Mouse (Mus musculus) lung, embryonic 16.5 days (tissue): ENCODE measurements around the gene Gm43064. TPM values are rescaled to one million over a fixed set of nuclear protein-coding genes. Genes with fewer than 3 reads are reported as not detected.

Experiments
- ATAC-seq: fragments of 200-750 bp; cut with Nextera tagmentation; 2 replicates; pipeline ENCODE4 v1.8.0; 2017; ENCODE audit warnings: low read depth, mild to moderate bottlenecking, moderate library complexity
- H3K27ac ChIP-seq: fragments of 300-500 bp; sonication (generic); 2 replicates; pipeline ENCODE4 v1.5.1; 2014; ENCODE audit warnings: mild to moderate bottlenecking, control low read depth, low read length
- H3K27me3 ChIP-seq: fragments of 300-500 bp; sonication (generic); 2 replicates; pipeline ENCODE4 v1.6.1; 2014; ENCODE audit warnings: low read depth, low read length, mixed read lengths; ENCODE audit not compliant: control insufficient read depth, insufficient read depth
- H3K36me3 ChIP-seq: fragments of 300-500 bp; sonication (generic); 2 replicates; pipeline ENCODE4 v1.6.1; 2014; ENCODE audit warnings: low read length; ENCODE audit not compliant: control insufficient read depth, insufficient read depth
- H3K4me1 ChIP-seq: fragments of 300-500 bp; sonication (generic); replicated peaks from 2 replicates; pipeline ENCODE4 v1.6.1; 2014; ENCODE audit warnings: low read length, mixed read lengths; ENCODE audit not compliant: control insufficient read depth, insufficient read depth
- H3K4me2 ChIP-seq: fragments of 300-500 bp; sonication (generic); 2 replicates; pipeline ENCODE4 v1.6.1; 2014; ENCODE audit warnings: low read depth, low read length, control low read depth
- H3K4me3 ChIP-seq: fragments of 300-500 bp; sonication (generic); 2 replicates; pipeline ENCODE4 v1.5.1; 2014; ENCODE audit warnings: mild to moderate bottlenecking, low read length, control low read depth
- H3K9ac ChIP-seq: fragments of 300-500 bp; sonication (generic); 2 replicates; pipeline ENCODE4 v1.6.1; 2014; ENCODE audit warnings: low read length, control low read depth
- H3K9me3 ChIP-seq: fragments of 300-500 bp; sonication (generic); 2 replicates; pipeline ENCODE4 v1.6.1; 2016; ENCODE audit warnings: low read length; ENCODE audit not compliant: control insufficient read depth
- WGBS: fragments of 180-500 bp; shearing (Covaris S2); extraction: QIAGEN DNeasy Blood & Tissue Kit; methylation state at CpG from one replicate; pipeline ENCODE4 v1.1.7; 2014; 5-methylcytosine and 5-hydroxymethylcytosine counted together
- polyA plus RNA-seq: library from polyadenylated mRNA; unstranded; fragments of >200 nt; fragmentation: Nextera tagmentation; extraction: Ambion mirVana; gene quantifications from 2 replicates; pipeline ENCODE4 v1.2.1, GENCODE M21; 2015

The Gm43064 gene
- polyA plus RNA-seq, 1 experiment from 2014 or later = 0.15 TPM

DNA sequence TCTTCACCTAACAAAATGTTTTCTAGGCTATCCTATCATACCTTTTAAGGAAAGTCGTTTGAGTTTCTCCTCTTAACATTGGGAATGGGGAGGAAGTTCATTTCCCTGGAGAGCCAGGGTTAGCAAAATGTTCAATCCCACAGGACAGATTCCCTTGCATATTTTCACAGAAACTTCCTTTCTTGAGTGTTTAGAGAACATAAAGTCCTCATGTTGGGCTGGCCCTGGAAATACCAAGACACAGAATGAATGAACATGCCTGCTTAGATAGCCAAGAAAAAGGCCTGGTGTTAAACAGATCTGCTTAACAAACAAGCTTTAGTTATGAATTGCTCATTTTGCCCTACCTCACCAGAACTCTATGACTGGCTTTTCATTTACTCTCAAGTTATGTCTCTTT, 16.8 kb upstream of the Gm43064 start:
- no peaks in the 10 kb centered on the region for H3K9me3 ChIP-seq
- H3K4me2 ChIP-seq = no peak overlapping the region
- no peak overlapping the region for H3K9ac ChIP-seq
- no peaks in the 10 kb centered on the region for H3K36me3 ChIP-seq
- no peak overlapping the region for H3K4me3 ChIP-seq
- H3K4me1 ChIP-seq = peaks cover 17% of the 10 kb centered on the region
- no peak overlapping the region for H3K27ac ChIP-seq
- no peaks in the 10 kb centered on the region; the same call in 1 of the 2 replicates for H3K27me3 ChIP-seq
- WGBS = 77% methylated on average over 1 of the region's 1 CpGs
- no peak for ATAC-seq

DNA sequence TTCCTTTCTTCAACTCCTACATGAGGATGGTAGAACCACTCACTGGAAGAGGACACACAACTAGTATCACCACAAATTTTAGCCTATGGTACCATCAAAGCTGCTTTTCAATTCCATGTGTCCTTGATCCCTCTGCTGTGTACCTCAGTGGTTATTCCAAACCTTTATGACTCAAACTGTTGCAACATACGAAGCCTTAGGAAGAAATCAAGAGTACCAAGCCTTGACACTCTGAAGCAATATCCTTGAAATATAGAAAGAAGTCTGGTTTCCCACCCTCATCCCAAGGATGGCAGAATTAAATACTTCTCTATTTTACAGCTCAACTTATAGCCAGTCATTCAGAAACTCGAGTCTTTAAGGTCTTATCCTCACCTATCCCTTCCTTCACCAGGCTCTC, 13.0 kb upstream of the Gm43064 start:
- ATAC-seq = no peak
- Histone ChIP-seq H3K27ac (no peak overlapping the region), H3K36me3 (no peaks in the 10 kb centered on the region), H3K4me3 (no peak overlapping the region), H3K4me2 (no peak overlapping the region), H3K9ac (no peak overlapping the region), H3K4me1 (peaks cover 1% of the 10 kb centered on the region), H3K27me3 (no peaks in the 10 kb centered on the region; the same call in 1 of the 2 replicates), H3K9me3 (no peaks in the 10 kb centered on the region)
- 53% methylated on average over 2 of the region's 2 CpGs for WGBS

DNA sequence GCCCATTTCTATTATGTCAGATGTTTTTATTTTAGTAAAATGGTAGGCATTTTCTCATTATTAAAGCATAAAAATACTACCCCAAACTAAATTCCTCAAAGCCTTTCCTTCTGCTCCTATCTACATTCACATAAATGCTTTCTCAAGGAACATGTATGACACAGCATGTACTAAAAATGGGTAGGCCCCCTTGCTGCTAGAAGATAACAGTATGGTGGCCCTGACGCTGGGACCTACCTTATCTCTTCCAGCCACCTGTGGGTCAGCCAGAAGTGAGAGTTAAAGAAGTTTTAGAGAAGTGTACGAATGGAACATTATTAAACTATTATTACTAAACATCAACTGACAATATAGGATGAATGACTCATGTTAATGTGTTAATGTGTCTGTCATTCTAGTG, 9.9 kb upstream of the Gm43064 start:
- no peaks in the 10 kb centered on the region; the same call in 1 of the 2 replicates for H3K27me3 ChIP-seq
- peaks cover 10% of the 10 kb centered on the region for H3K4me1 ChIP-seq
- WGBS = 62% methylated on average over 2 of the region's 2 CpGs
- no peak overlapping the region for H3K4me3 ChIP-seq
- peaks cover 8% of the 10 kb centered on the region for H3K36me3 ChIP-seq
- no peak for ATAC-seq
- H3K9ac ChIP-seq = no peak overlapping the region
- H3K9me3 ChIP-seq = no peaks in the 10 kb centered on the region
- H3K4me2 ChIP-seq = no peak overlapping the region
- no peak overlapping the region for H3K27ac ChIP-seq

GRCm38 (mm10) chr3:103801631-103802531, 7.5 kb upstream of the Gm43064 start:
- Histone ChIP-seq H3K4me1 (peaks cover 10% of the 10 kb centered on the region), H3K27ac (peak overlapping the region; percentile 65), H3K27me3 (no peaks in the 10 kb centered on the region), H3K4me3 (no peak overlapping the region), H3K9me3 (no peaks in the 10 kb centered on the region), H3K4me2 (peak overlapping the region; percentile 3), H3K36me3 (peaks cover 10% of the 10 kb centered on the region), H3K9ac (no peak overlapping the region)
- peak; percentile 98 for ATAC-seq
- 30% methylated on average over 10 of the region's 10 CpGs for WGBS

DNA sequence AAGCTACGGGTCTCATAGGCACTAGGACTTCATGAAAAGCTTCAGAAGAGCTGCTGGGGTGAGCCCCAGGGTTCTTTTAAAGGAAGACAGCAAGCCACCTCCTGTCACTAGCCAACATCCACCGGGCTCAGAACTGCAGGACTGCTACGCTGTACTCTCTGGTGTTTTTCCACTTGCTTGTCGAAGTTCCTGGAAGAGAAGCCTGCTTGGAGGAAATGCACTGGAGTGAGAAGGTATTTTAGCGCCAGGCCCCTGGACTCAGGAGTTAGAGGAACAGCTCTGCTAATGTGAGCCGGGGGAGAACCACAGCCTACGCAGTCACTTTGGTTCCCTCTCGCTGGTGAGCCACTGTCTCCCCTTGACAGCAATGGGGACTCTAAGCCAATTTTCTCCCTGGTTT, 6.5 kb upstream of the Gm43064 start:
- WGBS = 82% methylated on average over 8 of the region's 8 CpGs
- ATAC-seq = no peak
- peak overlapping the region; percentile 66; the same call in 1 of the 2 replicates for H3K27ac ChIP-seq
- no peak overlapping the region for H3K9ac ChIP-seq
- H3K4me1 ChIP-seq = peaks cover 10% of the 10 kb centered on the region
- no peak overlapping the region for H3K4me2 ChIP-seq
- H3K9me3 ChIP-seq = no peaks in the 10 kb centered on the region
- H3K36me3 ChIP-seq = peaks cover 12% of the 10 kb centered on the region
- H3K4me3 ChIP-seq = no peak overlapping the region
- no peaks in the 10 kb centered on the region for H3K27me3 ChIP-seq

DNA sequence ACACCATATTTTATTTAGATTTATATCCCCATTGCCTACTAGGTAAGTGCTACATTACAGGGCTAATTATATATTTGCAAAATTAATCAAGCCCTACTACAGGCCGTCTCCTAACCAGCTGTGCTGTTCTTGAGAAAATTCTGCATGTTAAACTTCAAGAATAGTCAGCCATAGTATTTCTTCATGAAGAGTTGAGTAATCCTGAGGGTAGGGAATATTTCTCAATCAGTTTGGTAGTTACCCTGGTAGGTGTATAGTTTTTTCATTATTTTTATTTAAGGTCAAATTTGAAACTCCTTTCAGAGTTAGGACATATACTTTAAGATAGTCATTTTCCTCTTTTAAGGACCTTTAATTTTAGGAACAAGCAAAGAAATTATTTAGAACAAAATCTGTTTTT, 3.7 kb upstream of the Gm43064 start:
- WGBS = 89% methylated on average over 1 of the region's 1 CpGs
- Histone ChIP-seq H3K4me1 (peaks cover 19% of the 10 kb centered on the region), H3K27me3 (no peaks in the 10 kb centered on the region), H3K4me3 (no peak overlapping the region), H3K27ac (no peak overlapping the region), H3K9me3 (no peaks in the 10 kb centered on the region), H3K36me3 (peaks cover 12% of the 10 kb centered on the region), H3K4me2 (no peak overlapping the region), H3K9ac (no peak overlapping the region)
- no peak for ATAC-seq

DNA sequence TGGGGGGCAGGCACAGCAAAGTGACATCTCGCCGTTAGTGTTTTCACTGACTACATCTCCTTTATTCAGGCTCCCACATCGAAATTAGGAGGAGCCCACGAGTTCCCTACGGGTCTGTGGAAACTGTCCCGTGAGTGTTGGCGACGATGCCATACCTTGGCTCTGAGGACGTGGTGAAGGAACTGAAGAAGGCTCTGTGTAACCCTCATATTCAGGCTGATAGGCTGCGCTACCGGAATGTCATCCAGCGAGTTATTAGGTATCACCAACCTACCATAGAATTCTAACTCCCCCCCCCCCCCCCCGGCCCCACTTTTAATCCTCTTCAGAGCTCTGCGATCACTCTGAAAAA, 402 bp downstream of the Gm43064 start:
- Histone ChIP-seq H3K4me2 (peak overlapping the region; percentile 82), H3K27ac (peak overlapping the region; percentile 93), H3K4me3 (peak overlapping the region; percentile 89), H3K9me3 (no peaks in the 10 kb centered on the region), H3K27me3 (no peaks in the 10 kb centered on the region), H3K9ac (peak overlapping the region; percentile 94), H3K4me1 (peaks cover 9% of the 10 kb centered on the region), H3K36me3 (peaks cover 10% of the 10 kb centered on the region)
- under 1% methylated on average over 14 of the region's 14 CpGs for WGBS
- ATAC-seq = peak; percentile 50

DNA sequence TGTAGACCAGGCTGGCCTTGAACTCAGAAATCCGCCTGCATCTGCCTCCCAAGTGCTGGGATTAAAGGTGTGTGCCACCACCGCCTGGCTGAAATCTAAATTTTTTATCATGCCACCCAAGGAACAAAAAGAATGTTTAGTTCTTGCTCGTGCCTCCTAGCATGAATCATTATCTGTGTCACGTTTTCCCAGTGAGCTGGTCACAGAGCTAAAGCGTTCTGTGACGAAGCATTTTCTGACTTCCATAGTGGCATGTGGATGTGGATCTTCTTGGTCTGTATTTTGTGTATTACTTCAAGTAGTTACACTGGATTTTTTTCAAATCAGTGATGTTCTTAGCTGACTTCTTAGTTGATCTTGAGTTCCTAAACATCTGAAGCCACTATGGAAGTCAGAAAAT, 1.6 kb downstream of the Gm43064 start:
- H3K36me3 ChIP-seq = peaks cover 13% of the 10 kb centered on the region
- peaks cover 9% of the 10 kb centered on the region for H3K4me1 ChIP-seq
- H3K4me2 ChIP-seq = no peak overlapping the region
- H3K4me3 ChIP-seq = no peak overlapping the region
- WGBS = 81% methylated on average over 6 of the region's 6 CpGs
- H3K9ac ChIP-seq = no peak overlapping the region
- no peaks in the 10 kb centered on the region for H3K9me3 ChIP-seq
- no peaks in the 10 kb centered on the region for H3K27me3 ChIP-seq
- ATAC-seq = no peak
- H3K27ac ChIP-seq = no peak overlapping the region

GRCm38 (mm10) chr3:103827548-103827947, 18.2 kb downstream of the Gm43064 start:
- Histone ChIP-seq H3K27ac (no peak overlapping the region), H3K27me3 (no peaks in the 10 kb centered on the region), H3K4me3 (no peak overlapping the region), H3K4me1 (no peaks in the 10 kb centered on the region), H3K9ac (no peak overlapping the region), H3K9me3 (no peaks in the 10 kb centered on the region), H3K4me2 (no peak overlapping the region), H3K36me3 (no peaks in the 10 kb centered on the region)
- ATAC-seq = no peak
